Mouse (Mus musculus) limb, embryonic 14.5 days (tissue): ENCODE measurements around the gene Samd4. TPM values are rescaled to one million over a fixed set of nuclear protein-coding genes. Genes with fewer than 3 reads are reported as not detected.
A peak's percentile ranks its signal among the peaks of the same experiment; 100 is the strongest.

ENCODE experiments used
- ATAC-seq: fragments of 200-750 bp; cut with Nextera tagmentation; 2 replicates; pipeline ENCODE4 v1.8.0; 2017; ENCODE audit warnings: low read depth, moderate number of reproducible peaks, moderate TSS enrichment; ENCODE audit not compliant: low FRiP score
- DNase-seq: peaks from one replicate; pipeline ENCODE4 v3.0.0-alpha.2; 2015; ENCODE audit warnings: low spot score
- H3K27ac ChIP-seq: fragments of 300-500 bp; sonication (generic); replicated peaks from 2 replicates; pipeline ENCODE4 v1.5.1; 2014; ENCODE audit warnings: low read depth, mild to moderate bottlenecking, low read length, moderate library complexity, mixed read lengths
- H3K27me3 ChIP-seq: fragments of 300-500 bp; sonication (generic); 2 replicates; pipeline ENCODE4 v1.6.1; 2014; ENCODE audit warnings: low read length, mixed read lengths; ENCODE audit not compliant: control insufficient read depth, insufficient read depth
- H3K36me3 ChIP-seq: fragments of 300-500 bp; sonication (generic); 2 replicates; pipeline ENCODE4 v1.6.1; 2014; ENCODE audit warnings: mild to moderate bottlenecking, low read length, moderate library complexity, mixed read lengths; ENCODE audit not compliant: control insufficient read depth, insufficient read depth
- H3K4me1 ChIP-seq: fragments of 300-500 bp; sonication (generic); 2 replicates; pipeline ENCODE4 v1.6.1; 2014; ENCODE audit warnings: antibody characterized with exemption, low read length, mixed read lengths; ENCODE audit not compliant: control insufficient read depth, insufficient read depth
- H3K4me2 ChIP-seq: fragments of 300-500 bp; sonication (generic); replicated peaks from 2 replicates; pipeline ENCODE4 v1.6.1; 2014; ENCODE audit warnings: low read depth, mild to moderate bottlenecking, low read length, moderate library complexity; ENCODE audit not compliant: severe bottlenecking
- H3K4me3 ChIP-seq: fragments of 300-500 bp; sonication (generic); replicated peaks from 2 replicates; pipeline ENCODE4 v1.5.1; 2014; ENCODE audit warnings: low read length
- H3K9ac ChIP-seq: fragments of 300-500 bp; sonication (generic); 2 replicates; pipeline ENCODE4 v1.6.1; 2014; ENCODE audit warnings: mild to moderate bottlenecking, low read depth, low read length, moderate library complexity; ENCODE audit not compliant: severe bottlenecking
- H3K9me3 ChIP-seq: fragments of 300-500 bp; sonication (generic); 2 replicates; pipeline ENCODE4 v1.6.1; 2016; ENCODE audit warnings: low read length; ENCODE audit not compliant: control insufficient read depth
- POLR2A ChIP-seq: fragments of 200-500 bp; IDR thresholded peaks from 2 replicates; pipeline ENCODE4 v1.8.0; 2012; ENCODE audit warnings: inconsistent platforms, mild to moderate bottlenecking, moderate library complexity, borderline replicate concordance; ENCODE audit not compliant: insufficient read depth, insufficient read length; ENCODE audit errors: extremely low read depth
- WGBS: fragments of 180-500 bp; shearing (Covaris S2); extraction: QIAGEN DNeasy Blood & Tissue Kit; methylation state at CpG from one replicate; pipeline ENCODE4 v1.1.7; 2014; 5-methylcytosine and 5-hydroxymethylcytosine counted together
- polyA plus RNA-seq, 2 experiments: library from polyadenylated mRNA; depleted of rRNA in 1 of 2; stranded (reverse) in 1 of 2; unstranded in 1 of 2; fragments of >200 nt; fragmentation: Nextera tagmentation in 1 of 2; extraction: Ambion mirVana in 1 of 2; gene quantifications; 2 replicates each; pipeline versions ENCODE4 v1.2.1 to v1.2.3; 2012 to 2014

The Samd4 gene
- polyA plus RNA-seq, 2 experiments = 9.6 to 23.9 TPM

GRCm38 (mm10) chr14:46959831-46960230 lies 77.2 kb downstream of the Samd4 start:
- WGBS = 95% methylated on average over 2 of the region's 2 CpGs
- H3K4me2 ChIP-seq = no peak overlapping the region

GRCm38 (mm10) chr14:46962832-46963231 lies 80.2 kb downstream of the Samd4 start:
- Histone ChIP-seq H3K4me1 (peaks cover 42% of the 10 kb centered on the region), H3K4me2 (no peak overlapping the region), H3K4me3 (no peak overlapping the region), H3K27me3 (no peaks in the 10 kb centered on the region), H3K9ac (no peak overlapping the region), H3K27ac (no peak overlapping the region), H3K9me3 (no peaks in the 10 kb centered on the region), H3K36me3 (no peaks in the 10 kb centered on the region)
- DNase-seq = no peak
- ATAC-seq = no peak
- no peak for TF ChIP-seq POLR2A
- WGBS = 76% methylated on average over 5 of the region's 5 CpGs

More at GRCm38 (mm10) chr14:46959831-46960230, 77.2 kb downstream of the Samd4 start:
- no peak for TF ChIP-seq POLR2A
- no peaks in the 10 kb centered on the region for H3K9me3 ChIP-seq
- ATAC-seq (no peak), DNase-seq (no peak)
- H3K4me3 ChIP-seq = no peak overlapping the region
- H3K36me3 ChIP-seq = no peaks in the 10 kb centered on the region
- no peaks in the 10 kb centered on the region for H3K27me3 ChIP-seq
- H3K4me1 ChIP-seq = peaks cover 32% of the 10 kb centered on the region
- H3K27ac ChIP-seq = peak overlapping the region; percentile 63; the same call in 1 of the 2 replicates
- H3K9ac ChIP-seq = no peak overlapping the region

DNA sequence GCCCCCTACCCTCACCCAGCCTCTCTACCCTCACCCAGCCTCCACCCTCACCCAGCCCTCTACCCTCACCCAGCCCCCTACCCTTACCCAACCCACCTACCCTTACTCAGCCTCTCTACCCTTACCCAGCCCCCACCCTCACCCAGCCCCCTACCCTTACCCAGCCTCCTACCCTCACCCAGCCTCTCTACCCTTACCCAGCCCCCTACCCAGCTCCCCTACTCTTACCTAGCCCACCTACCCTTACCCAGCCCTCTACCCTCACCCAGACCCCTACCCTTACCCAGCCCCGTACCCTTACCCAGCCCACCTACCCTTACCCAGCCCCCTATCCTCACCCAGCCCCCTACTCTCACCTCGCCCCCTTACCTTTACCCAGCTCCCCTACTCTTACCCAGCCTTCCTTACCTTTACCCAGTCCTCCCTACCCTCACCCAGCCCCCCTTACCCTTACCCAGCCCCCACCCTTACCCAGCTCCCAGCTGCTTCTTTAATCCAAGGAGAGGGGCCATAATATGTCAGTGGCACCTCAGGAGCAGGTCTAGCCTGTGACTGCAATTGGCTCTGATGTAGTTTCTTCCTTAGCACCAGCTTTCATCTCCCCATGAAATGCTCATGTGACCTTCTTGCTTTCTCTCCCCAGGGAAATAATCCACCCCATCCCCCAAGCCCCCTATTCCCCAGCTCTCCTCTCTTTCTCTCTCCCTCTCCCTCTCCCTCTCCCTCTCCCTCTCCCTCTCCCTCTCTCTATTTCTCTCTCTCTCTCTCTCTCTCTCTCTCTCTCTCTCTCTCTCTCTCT lies 81.6 kb downstream of the Samd4 start:
- Histone ChIP-seq H3K9ac (no peak overlapping the region), H3K9me3 (no peaks in the 10 kb centered on the region), H3K27me3 (no peaks in the 10 kb centered on the region), H3K4me2 (no peak overlapping the region), H3K36me3 (no peaks in the 10 kb centered on the region), H3K4me1 (peaks cover 35% of the 10 kb centered on the region), H3K4me3 (no peak overlapping the region), H3K27ac (no peak overlapping the region)
- ATAC-seq (no peak), DNase-seq (no peak)
- WGBS = 88% methylated on average over 2 of the region's 2 CpGs
- no peak for TF ChIP-seq POLR2A

DNA sequence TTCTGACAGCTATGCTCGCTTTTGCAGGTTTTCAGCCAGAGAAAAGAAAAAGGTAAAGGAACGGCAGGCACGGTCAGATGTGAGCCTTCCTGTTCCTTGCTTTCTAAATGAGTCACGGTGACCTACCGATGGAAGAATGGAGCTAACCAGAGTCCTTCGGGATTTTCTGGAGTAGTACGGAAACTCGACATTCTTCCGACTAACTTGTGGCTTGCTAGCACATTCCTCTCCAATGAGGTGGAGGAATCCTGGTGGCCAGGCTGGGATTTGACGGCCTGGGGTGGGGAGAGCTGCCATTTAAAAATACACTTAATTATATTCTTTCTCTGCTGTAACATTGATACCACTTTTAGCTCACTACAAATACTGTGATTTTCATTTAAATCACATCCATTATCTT lies 83.6 kb downstream of the Samd4 start:
- peaks cover 25% of the 10 kb centered on the region for H3K4me1 ChIP-seq
- DNase-seq (peak; percentile 90), ATAC-seq (peak; percentile 86)
- no peaks in the 10 kb centered on the region for H3K27me3 ChIP-seq
- H3K27ac ChIP-seq = peak overlapping the region; percentile 77
- H3K9ac ChIP-seq = no peak overlapping the region
- no peak overlapping the region; the same call in 1 of the 2 replicates for H3K4me3 ChIP-seq
- H3K36me3 ChIP-seq = peaks cover 2% of the 10 kb centered on the region; the same call in 1 of the 2 replicates
- H3K4me2 ChIP-seq = peak overlapping the region; percentile 23
- 31% methylated on average over 10 of the region's 10 CpGs for WGBS
- TF ChIP-seq POLR2A = no peak
- H3K9me3 ChIP-seq = no peaks in the 10 kb centered on the region

- Histone ChIP-seq H3K36me3 (peaks cover 3% of the 10 kb centered on the region; the same call in 1 of the 2 replicates), H3K9me3 (no peaks in the 10 kb centered on the region), H3K4me1 (peaks cover 25% of the 10 kb centered on the region), H3K27ac (no peak overlapping the region), H3K4me2 (no peak overlapping the region), H3K4me3 (no peak overlapping the region), H3K9ac (no peak overlapping the region), H3K27me3 (no peaks in the 10 kb centered on the region)
- no peak for TF ChIP-seq POLR2A
- ATAC-seq = no peak
- DNase-seq = no peak
- WGBS = 72% methylated on average over 11 of the region's 11 CpGs
Observed at GRCm38 (mm10) chr14:46968046-46968445, 85.4 kb downstream of the Samd4 start.
